In genomic region chr16:30518635-30519034, GRCm38 (mm10) we compare ENCODE assay signal across 16 mouse cellular contexts. TPM values are rescaled to one million over a fixed set of nuclear protein-coding genes. Genes with fewer than 3 reads are reported as not detected.
DNase-seq lines count a peak whose midpoint lies in the region; TF ChIP-seq lines count a peak whose summit lies in the region.
"Had no signal": no experiment of that assay in that cellular context is flagged by ENCODE, and none has a peak within 500 bp of the region (broad histone marks: within the 10 kb centered on the region; RNA-seq: fewer than 3 reads in every experiment).

No protein-coding gene starts in this region.

- H3ac ChIP-seq in myocyte (ENCODE audit: control insufficient read depth, insufficient read length): no peak overlapping the region

- TF ChIP-seq CTCF in gastrocnemius, adult 2 months (IDR thresholded peaks at IDR 0.05): 0 out of 2 replicates have a peak, but pooled peaks have one; percentile 1
- TF ChIP-seq CTCF in layer of hippocampus, adult 2 months (conservative IDR thresholded peaks at IDR 0.05): no peak

- no peaks in the 10 kb centered on the region for H3K27me3 ChIP-seq in myocyte (ENCODE audit: control insufficient read depth, insufficient read depth, insufficient read length)
- H3K27me3 ChIP-seq: embryonic facial prominence, embryonic 12.5 days; midbrain, embryonic 13.5 days had no signal

- no peak for TF ChIP-seq POLR2A in myocyte (IDR thresholded peaks at IDR 0.05; ENCODE audit: insufficient read length, low read depth)

- H3K79me2 ChIP-seq in myocyte (ENCODE audit: control insufficient read depth, insufficient read depth): no peaks in the 10 kb centered on the region

- H3K4me3 ChIP-seq in gastrocnemius, adult 2 months: peak overlapping the region; percentile 48
- no peak overlapping the region for H3K4me3 ChIP-seq in myocyte
- no peak overlapping the region for H3K4me3 ChIP-seq in layer of hippocampus, adult 2 months
- H3K4me3 ChIP-seq: embryonic facial prominence, embryonic 12.5 days; left cerebral cortex, adult 2 months; limb, embryonic 10.5 days; midbrain, embryonic 13.5 days had no signal

- peak; percentile 62 for DNase-seq in gastrocnemius, adult 2 months
- no peak for DNase-seq in gastrocnemius, postnatal 25 days
- peak; percentile 50 for DNase-seq in lung, postnatal 10 days
- no peak for DNase-seq in lung, postnatal 4 days
- DNase-seq in NIH3T3 (ENCODE audit: low read depth): peak; percentile 96
- no peak for DNase-seq in layer of hippocampus, adult 2 months (ENCODE audit: low spot score in 2 of 2)
- DNase-seq: cerebellum, adult 9-11 months; kidney, adult 18-20 months; layer of hippocampus, adult 9-11 months; liver, postnatal 0 days; thymus, postnatal 25 days had no signal

- intact Hi-C loops in gastrocnemius, adult 2 months (cut with DNase I): no loop called here

- peak overlapping the region; percentile 51; the same call in 1 of the 2 replicates for H3K27ac ChIP-seq in gastrocnemius, adult 2 months
- H3K27ac ChIP-seq in layer of hippocampus, adult 2 months: no peak overlapping the region
- H3K27ac ChIP-seq: embryonic facial prominence, embryonic 12.5 days; left cerebral cortex, adult 2 months; limb, embryonic 10.5 days; midbrain, embryonic 13.5 days had no signal

- H3K4me2 ChIP-seq in myocyte (ENCODE audit: low read depth): peak overlapping the region; percentile 90
- H3K4me2 ChIP-seq: embryonic facial prominence, embryonic 12.5 days; midbrain, embryonic 13.5 days had no signal

- H3K36me3 ChIP-seq in myocyte (ENCODE audit: control insufficient read depth, insufficient read depth): no peaks in the 10 kb centered on the region

TF ChIP-seq in myocyte, 11 proteins besides CTCF, POLR2A, EP300 and RAD21:
- TF ChIP-seq TCF3 (IDR thresholded peaks at IDR 0.05; ENCODE audit: insufficient read length, low read depth) (peak; percentile 11), MAX (IDR thresholded peaks at IDR 0.05; ENCODE audit: low read depth) (no peak), REST (IDR thresholded peaks at IDR 0.05; ENCODE audit: insufficient read depth, insufficient read length) (no peak), E2F4 (IDR thresholded peaks at IDR 0.05; ENCODE audit: insufficient read depth) (no peak), SRF (IDR thresholded peaks at IDR 0.05; ENCODE audit: control insufficient read depth, insufficient read length, low read depth) (no peak), TCF12 (IDR thresholded peaks at IDR 0.05; ENCODE audit: insufficient read depth, poor library complexity, severe bottlenecking) (peak; percentile 49), MYOG (IDR thresholded peaks at IDR 0.05; ENCODE audit: control insufficient read depth in 1 of 3, insufficient read depth in 1 of 3, insufficient read length in 2 of 3, low read depth in 2 of 3) (peak in 1 of 3 experiments; percentile 73), USF1 (IDR thresholded peaks at IDR 0.05; ENCODE audit: low read depth) (no peak), MYOD1 (IDR thresholded peaks at IDR 0.05; ENCODE audit: control insufficient read depth in 1 of 3, insufficient read length in 2 of 3, low read depth in 2 of 3) (peak in 1 of 3 experiments; percentile 52), POLR2AphosphoS2 (IDR thresholded peaks at IDR 0.05; ENCODE audit: insufficient read length, low read depth) (no peak), CEBPB (IDR thresholded peaks at IDR 0.05; ENCODE audit: insufficient read depth, poor library complexity, severe bottlenecking) (no peak)

RNA-seq across cellular contexts. Expression of gene Tmem44, which starts 32.0 kb away (rescaled TPM):
- 1 to 10 TPM; 1.7 to 2.1 TPM for total RNA-seq in gastrocnemius, adult 2 months (2021)
- total RNA-seq in gastrocnemius, postnatal 25 days (2021): 1 to 10 TPM; 2.3 to 2.5 TPM
- polyA plus RNA-seq in myocyte (2012; fragmentation: generic; extraction: Trizol): 1.1 TPM
- total RNA-seq in layer of hippocampus, adult 2 months (2021): 10 to 100 TPM; 28.5 to 32.0 TPM

Comparison
In these comparisons a context has a peak if more than half of its experiments do, and no peak if none do; other contexts are left out.
1. DNase-seq: peak in gastrocnemius, adult 2 months (single experiment), lung, postnatal 10 days (single experiment) and NIH3T3 (single experiment); none in gastrocnemius, postnatal 25 days (single experiment), lung, postnatal 4 days (0 of 2) and layer of hippocampus, adult 2 months (0 of 2).
2. RNA of gene Tmem44, which starts 32.0 kb away (total RNA-seq): 28.5 to 32.0 TPM in layer of hippocampus, adult 2 months; 2.3 to 2.5 TPM in gastrocnemius, postnatal 25 days and 1.7 to 2.1 TPM in gastrocnemius, adult 2 months; every median in the first group is over 4 times any median in the second.